Mouse (Mus musculus) mesoderm, embryonic 11.5 days (tissue): ENCODE measurements at regions not wholly inside any gene's neighbourhood (a gene's known extent, or its start where the extent isn't known, plus 50 kb on each side); places are given as distances from the start of the nearest gene placed in this dataset.

Experiments
- DNase-seq: peaks from one replicate; pipeline ENCODE4 v3.0.0-alpha.2; 2012; ENCODE audit warnings: low read depth, low spot score

GRCm38 (mm10) chr17:41757670-41758069, 558.1 kb upstream of the Ptchd4 start:
- peak; percentile 6 for DNase-seq
